Mouse (Mus musculus): ENCODE results near the gene Eef2k.

GRCm38 (mm10) chr7:120869883-120870282, 27.3 kb downstream of the Eef2k start:
- TF ChIP-seq CTCF (IDR thresholded peaks at IDR 0.05; ENCODE audit: extremely low read depth, insufficient read depth, low read length): no peak
- no peak for TF ChIP-seq POLR2A (IDR thresholded peaks at IDR 0.05; ENCODE audit: extremely low read depth, insufficient read depth, low read length)

Data from cortical plate, adult 2 months (tissue).